Mouse (Mus musculus) layer of hippocampus, adult 9-10 months (tissue): ENCODE data around the gene Atp8b4.

Experiments used
- DNase-seq: peaks from one replicate; pipeline ENCODE4 v3.0.0; 2022; ENCODE audit warnings: low spot score

Gene Atp8b4

GRCm38 (mm10) chr2:126434305-126434704 is 66.2 kb downstream of the Atp8b4 start:
- DNase-seq, result no peak

GRCm38 (mm10) chr2:126432481-126433066 is 67.9 kb downstream of the Atp8b4 start:
- no peak for DNase-seq

- no peak for DNase-seq
Measured at GRCm38 (mm10) chr2:126429282-126429681, 71.2 kb downstream of the Atp8b4 start.

- DNase-seq, result no peak
Measured at GRCm38 (mm10) chr2:126425223-126425622, 75.3 kb downstream of the Atp8b4 start.

GRCm38 (mm10) chr2:126424714-126425113 is 75.8 kb downstream of the Atp8b4 start:
- DNase-seq, result no peak

- DNase-seq, result no peak
Measured at GRCm38 (mm10) chr2:126420901-126421300, 79.6 kb downstream of the Atp8b4 start.

GRCm38 (mm10) chr2:126418916-126419315 is 81.6 kb downstream of the Atp8b4 start:
- no peak for DNase-seq

GRCm38 (mm10) chr2:126416772-126417171 is 83.7 kb downstream of the Atp8b4 start:
- no peak for DNase-seq

GRCm38 (mm10) chr2:126415981-126416380 is 84.5 kb downstream of the Atp8b4 start:
- DNase-seq, result no peak

- no peak for DNase-seq
Measured at GRCm38 (mm10) chr2:126412759-126413158, 87.7 kb downstream of the Atp8b4 start.

- no peak for DNase-seq
Measured at GRCm38 (mm10) chr2:126399454-126399853, 101.0 kb downstream of the Atp8b4 start.

GRCm38 (mm10) chr2:126399017-126399416 is 101.5 kb downstream of the Atp8b4 start:
- no peak for DNase-seq

- no peak for DNase-seq
Measured at GRCm38 (mm10) chr2:126398216-126398615, 102.3 kb downstream of the Atp8b4 start.

GRCm38 (mm10) chr2:126397513-126397912 is 103.0 kb downstream of the Atp8b4 start:
- DNase-seq, result no peak

- no peak for DNase-seq
Measured at GRCm38 (mm10) chr2:126394924-126395323, 105.5 kb downstream of the Atp8b4 start.

- DNase-seq, result no peak
Measured at GRCm38 (mm10) chr2:126387458-126388037, 112.9 kb downstream of the Atp8b4 start.

- no peak for DNase-seq
Measured at GRCm38 (mm10) chr2:126386056-126386455, 114.4 kb downstream of the Atp8b4 start.

- DNase-seq, result no peak
Measured at GRCm38 (mm10) chr2:126380300-126380699, 120.2 kb downstream of the Atp8b4 start.

- no peak for DNase-seq
Measured at GRCm38 (mm10) chr2:126371634-126372033, 128.8 kb downstream of the Atp8b4 start.

- no peak for DNase-seq
Measured at GRCm38 (mm10) chr2:126369815-126370214, 130.7 kb downstream of the Atp8b4 start.

- no peak for DNase-seq
Measured at GRCm38 (mm10) chr2:126363745-126364725, 136.4 kb downstream of the Atp8b4 start.

GRCm38 (mm10) chr2:126363050-126363744 is 137.3 kb downstream of the Atp8b4 start:
- DNase-seq, result peak; percentile 72
